Mouse (Mus musculus): ENCODE data around the gene Gm17416.

Gene Gm17416

GRCm38 (mm10) chr2:152607746-152608145 lies 38.6 kb downstream of the Gm17416 start:
- DNase-seq: no peak

DNA sequence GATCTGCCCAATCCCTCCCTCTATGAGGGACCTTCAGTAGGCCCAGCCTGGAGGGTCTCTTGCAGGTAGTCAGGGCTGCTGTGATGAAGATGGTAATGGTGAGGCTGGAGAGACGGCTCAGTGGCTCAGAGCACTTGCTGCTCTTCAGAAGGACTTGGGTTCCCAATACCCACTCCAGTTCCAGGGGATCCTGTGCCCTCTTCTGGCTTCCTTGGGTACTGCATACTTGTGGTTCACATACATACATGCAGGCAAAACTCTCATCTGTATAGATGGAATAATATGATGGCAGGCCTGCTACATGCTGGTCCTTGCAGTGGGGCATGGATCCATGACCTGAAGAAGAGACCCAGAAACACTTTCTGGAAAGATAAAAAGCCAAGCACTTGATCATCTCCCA lies 39.6 kb downstream of the Gm17416 start:
- DNase-seq: no peak

- DNase-seq: no peak
Measured at GRCm38 (mm10) chr2:152612193-152612592, 43.1 kb downstream of the Gm17416 start.

GRCm38 (mm10) chr2:152615563-152615962 lies 46.4 kb downstream of the Gm17416 start:
- peak; percentile 51 for DNase-seq

- DNase-seq: no peak
Measured at GRCm38 (mm10) chr2:152616470-152616869, 47.3 kb downstream of the Gm17416 start.

DNA sequence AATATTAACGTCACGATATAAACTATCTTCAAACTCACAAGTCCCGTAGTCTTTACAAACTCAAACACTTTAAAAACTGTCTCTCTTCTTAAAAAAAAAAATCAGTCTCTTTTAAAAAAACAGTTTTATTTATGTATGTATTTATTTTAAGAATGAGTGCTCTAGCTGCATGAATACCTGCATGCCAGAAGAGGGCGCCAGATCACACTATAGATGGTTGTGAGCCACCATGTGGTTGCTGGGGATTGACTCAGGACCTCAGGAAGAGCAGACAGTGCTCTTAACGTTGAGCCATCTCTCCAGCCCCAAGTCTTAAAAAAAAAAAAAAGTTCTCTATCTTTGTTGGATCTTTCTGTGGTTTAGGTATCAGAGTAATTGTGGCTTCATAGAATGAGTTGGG lies 48.2 kb downstream of the Gm17416 start:
- peak; percentile 38 for DNase-seq

Measured in thymus, postnatal 14 days (tissue).